Mouse (Mus musculus): Measurements from ENCODE around the gene Cetn2.
A peak's percentile ranks its signal among the peaks of the same experiment; 100 is the strongest.

Gene Cetn2

GRCm38 (mm10) chrX:72917884-72918681 is at the start of gene Cetn2, which contains the start of gene Nsdhl:
Cetn2 (minus strand) TSS chrX:72918411.
Nsdhl (plus strand) TSS chrX:72918557.
- peak; percentile 72 to 81 for DNase-seq (ENCODE audit: low spot score in 2 of 2)

DNA sequence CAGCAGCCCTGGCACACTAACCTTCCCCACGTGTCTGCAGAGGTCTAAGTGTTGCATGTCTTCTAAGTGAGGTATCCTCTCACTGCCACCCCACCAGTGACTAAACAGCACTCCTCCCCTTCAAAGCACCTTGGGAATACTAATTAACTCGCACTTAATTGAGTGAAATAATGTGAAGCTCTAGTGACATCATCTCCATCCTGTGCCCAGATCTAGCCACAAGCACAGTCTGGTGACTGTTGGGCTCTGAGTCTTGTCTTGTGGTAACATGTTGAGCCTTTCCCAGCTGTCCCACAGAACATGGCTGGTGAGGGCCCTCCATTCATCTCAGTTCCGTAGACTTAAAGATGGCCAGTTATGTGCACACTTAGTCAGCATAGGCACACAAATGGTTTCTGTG is 44.5 kb upstream of the Cetn2 start:
- no peak for DNase-seq (ENCODE audit: low spot score in 2 of 2)

- no peak for DNase-seq (ENCODE audit: low spot score in 2 of 2)
Measured at GRCm38 (mm10) chrX:72961511-72961910, 43.3 kb upstream of the Cetn2 start.

- no peak for DNase-seq (ENCODE audit: low spot score in 2 of 2)
Measured at GRCm38 (mm10) chrX:72960431-72960830, 42.2 kb upstream of the Cetn2 start.

DNA sequence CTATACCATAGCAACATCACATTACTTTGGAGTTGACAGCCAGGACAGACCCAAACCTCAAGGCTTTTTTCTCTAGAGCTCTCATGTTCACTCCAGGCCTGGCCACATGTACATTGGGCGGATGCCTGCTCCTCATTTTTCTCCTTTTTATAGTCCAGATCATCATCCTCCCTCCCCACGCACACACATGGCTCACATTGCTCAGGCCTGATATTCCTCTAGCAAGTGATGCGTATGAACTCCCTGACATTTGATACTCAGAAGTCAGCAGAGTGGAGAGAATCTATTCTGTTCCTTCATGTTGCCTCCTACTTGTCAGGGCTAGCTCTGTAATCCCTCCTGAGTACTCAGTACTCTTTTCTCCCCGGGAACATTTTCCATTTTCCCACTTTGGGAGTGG is 38.3 kb upstream of the Cetn2 start:
- no peak for DNase-seq (ENCODE audit: low spot score in 2 of 2)

- no peak for DNase-seq (ENCODE audit: low spot score in 2 of 2)
Measured at GRCm38 (mm10) chrX:72953464-72953863, 35.3 kb upstream of the Cetn2 start.

DNA sequence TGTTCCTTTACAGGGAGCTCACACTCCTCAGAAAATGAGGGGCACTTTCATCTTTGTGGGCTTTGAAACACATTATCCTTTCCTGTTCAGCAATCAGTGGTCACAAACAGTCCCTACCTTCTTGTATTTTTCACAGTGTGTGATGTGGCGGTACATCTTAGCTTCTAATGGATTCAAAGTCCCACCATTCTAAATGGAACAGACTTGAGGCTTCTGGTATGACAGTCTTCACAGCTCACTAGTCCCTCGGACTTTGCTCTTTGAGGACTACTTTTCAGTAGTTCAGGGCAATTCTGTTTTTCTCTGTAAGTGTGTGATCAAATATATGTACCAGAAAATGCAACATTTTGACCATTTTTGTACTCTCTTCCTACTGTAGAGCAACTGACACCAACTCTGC is 3.2 kb upstream of the Cetn2 start:
- no peak for DNase-seq (ENCODE audit: low spot score in 2 of 2)

GRCm38 (mm10) chrX:72918682-72919059 is 460 bp upstream of the Cetn2 start:
- DNase-seq (ENCODE audit: low spot score in 2 of 2) = no peak

DNA sequence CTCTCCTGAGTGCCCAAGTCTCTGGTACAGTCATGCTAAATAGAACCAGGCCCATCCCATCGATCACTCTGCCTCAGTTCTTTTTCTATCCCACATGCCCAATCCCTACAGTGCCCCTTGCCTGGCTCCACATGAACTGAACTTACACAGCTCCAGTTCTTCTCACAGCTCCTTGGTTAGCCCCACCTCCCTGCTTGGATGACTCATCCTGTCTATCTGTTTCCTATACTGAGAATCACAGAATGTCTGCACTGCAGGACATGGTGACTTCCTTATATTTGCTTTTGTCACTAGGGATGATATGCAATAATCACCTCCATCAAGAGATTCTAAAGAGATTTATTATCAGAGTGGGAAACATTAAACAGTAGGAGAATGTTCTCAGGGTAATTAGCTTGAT is 6.6 kb downstream of the Cetn2 start:
- DNase-seq (ENCODE audit: low spot score in 2 of 2) = no peak

- DNase-seq (ENCODE audit: low spot score in 2 of 2) = no peak
Measured at GRCm38 (mm10) chrX:72908404-72908741, 9.8 kb downstream of the Cetn2 start.

GRCm38 (mm10) chrX:72907619-72908403 is 10.4 kb downstream of the Cetn2 start:
- DNase-seq (ENCODE audit: low spot score in 2 of 2) = no peak

DNA sequence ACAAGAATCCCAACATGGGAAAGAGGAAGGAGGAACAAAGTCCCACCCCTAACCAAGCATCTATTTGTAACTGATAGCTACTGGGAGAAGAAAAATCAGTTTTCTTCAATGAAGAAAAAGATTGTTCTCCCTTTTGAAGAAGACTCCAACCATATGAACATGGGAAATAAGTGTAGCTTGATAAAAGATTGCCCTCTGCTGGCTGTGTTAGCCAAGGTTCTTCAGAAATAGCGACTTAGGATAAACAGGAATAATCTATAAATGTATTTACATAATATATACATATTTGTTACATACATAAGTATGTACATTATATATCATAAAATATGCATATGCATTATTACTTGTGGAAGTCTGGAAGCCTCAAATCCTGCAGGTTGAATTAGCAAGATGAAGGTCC is 15.7 kb downstream of the Cetn2 start:
- DNase-seq (ENCODE audit: low spot score in 2 of 2) = no peak

GRCm38 (mm10) chrX:72896055-72896437 is 22.2 kb downstream of the Cetn2 start:
- no peak for DNase-seq (ENCODE audit: low spot score in 2 of 2)

- no peak for DNase-seq (ENCODE audit: low spot score in 2 of 2)
Measured at GRCm38 (mm10) chrX:72895388-72896054, 22.7 kb downstream of the Cetn2 start.

All from natural killer cell, adult 2 months (primary cell).